Mouse (Mus musculus) cerebellum, adult 2 months (tissue): ENCODE measurements around the gene Mettl25. TPM values are rescaled to one million over a fixed set of nuclear protein-coding genes. Genes with fewer than 3 reads are reported as not detected.

Source experiments
- DNase-seq, 2 experiments: peaks; one replicate each; pipeline ENCODE4 v3.0.0; 2021
- H3K27ac ChIP-seq: fragments of 200-500 bp; 2 replicates; pipeline ENCODE4 v1.5.1; 2012; ENCODE audit warnings: low read length, control low read depth, inconsistent platforms; ENCODE audit not compliant: insufficient read depth
- H3K27me3 ChIP-seq: fragments of 200-500 bp; 2 replicates; pipeline ENCODE4 v1.6.1; 2012; ENCODE audit warnings: inconsistent platforms, mild to moderate bottlenecking, low read length, moderate library complexity; ENCODE audit not compliant: control insufficient read depth, insufficient read depth
- H3K4me1 ChIP-seq: fragments of 200-500 bp; 2 replicates; pipeline ENCODE4 v1.6.1; 2011; ENCODE audit warnings: low read length; ENCODE audit not compliant: control insufficient read depth, insufficient read depth
- H3K4me3 ChIP-seq: fragments of 200-500 bp; replicated peaks from 2 replicates; pipeline ENCODE3; 2011; ENCODE audit warnings: mild to moderate bottlenecking, low read depth, low read length, control low read depth; ENCODE audit not compliant: insufficient read depth
- CTCF ChIP-seq: fragments of 200-500 bp; IDR thresholded peaks from 2 replicates; pipeline ENCODE4 v1.5.1; 2011; ENCODE audit warnings: low read depth, mild to moderate bottlenecking, control low read depth, low read length, moderate library complexity, borderline replicate concordance; ENCODE audit not compliant: insufficient read depth
- POLR2A ChIP-seq: fragments of 200-500 bp; IDR thresholded peaks from 2 replicates; pipeline ENCODE4 v1.6.1; 2011; ENCODE audit warnings: low read length, control low read depth, borderline replicate concordance; ENCODE audit not compliant: insufficient read depth
- WGBS: fragments of 180-500 bp; shearing (Covaris S2); methylation state at CpG from one replicate; pipeline ENCODE4 v1.1.7; 2018; 5-methylcytosine and 5-hydroxymethylcytosine counted together
- polyA plus RNA-seq: library from polyadenylated mRNA; depleted of rRNA; stranded (reverse); fragments of >200 nt; gene quantifications from 2 replicates; pipeline ENCODE4 v1.2.3, GENCODE M21; 2012; rRNA removed

Gene Mettl25
- polyA plus RNA-seq = 12.3 and 12.8 TPM in 2 replicates

DNA sequence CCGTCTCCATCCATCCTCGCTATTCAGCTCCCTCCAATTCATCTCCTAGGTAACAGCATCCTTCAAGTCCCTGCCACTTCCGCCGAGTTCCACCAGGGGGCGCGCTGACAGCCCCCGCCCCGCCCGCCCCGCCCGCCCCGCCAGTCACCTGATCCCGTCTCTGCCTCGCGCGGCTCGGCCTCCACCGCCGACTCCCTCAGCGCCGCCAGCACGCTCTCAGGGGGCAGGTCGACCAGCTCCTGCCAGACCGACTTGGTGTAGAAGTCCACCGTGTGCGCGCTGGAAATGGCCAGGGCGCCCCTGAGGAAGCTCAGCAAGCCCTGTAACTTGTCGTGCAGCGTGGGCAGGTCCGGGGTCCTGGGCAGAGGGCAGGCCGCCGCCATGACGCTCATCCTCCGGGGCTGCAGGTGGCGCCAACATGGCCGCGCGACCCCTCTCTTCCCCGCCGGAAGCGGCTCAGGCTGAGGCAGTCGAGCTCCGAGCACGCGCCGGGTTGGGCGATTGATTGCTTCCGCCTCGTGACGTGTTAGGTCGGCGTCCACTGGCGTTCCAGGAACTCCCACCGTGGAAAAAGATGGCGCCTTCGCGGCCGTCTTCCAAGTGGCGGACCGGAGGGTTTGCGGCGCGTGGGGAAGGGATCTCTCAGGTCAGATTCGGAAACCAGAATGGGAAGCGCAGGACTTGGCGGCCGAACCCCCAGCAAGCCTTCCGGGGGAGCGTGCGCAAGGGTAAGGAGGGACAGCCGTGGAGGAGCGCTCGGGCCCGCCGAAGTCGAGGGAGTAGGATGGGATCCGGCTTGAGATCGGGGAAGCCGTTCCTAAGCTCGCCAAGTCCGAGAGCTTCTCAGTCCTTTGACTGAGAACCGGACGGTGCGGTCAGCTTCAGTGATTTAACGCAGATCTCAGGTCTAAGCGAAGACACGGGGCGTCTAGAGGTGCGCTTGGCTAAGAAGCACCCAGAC is at the start of gene Mettl25, which contains the start of gene Ccdc59:
Gene Mettl25 (minus strand): TSS at position 453 of the 961 bp plus-strand sequence.
Gene Ccdc59 (plus strand): TSS at position 140 of the 961 bp plus-strand sequence.
- DNase-seq = peak; percentile 97 to 99
- no peaks in the 10 kb centered on the region for H3K27me3 ChIP-seq
- peaks cover 2% of the 10 kb centered on the region; the same call in 1 of the 2 replicates for H3K4me1 ChIP-seq
- WGBS = under 1% methylated on average over 90 of the region's 90 CpGs
- TF ChIP-seq POLR2A (peak; percentile 81), CTCF (peak; percentile 59)
- peak within 1 kb of the TSS; percentile 98 for H3K27ac ChIP-seq
- H3K4me3 ChIP-seq = peak within 1 kb of the TSS; percentile 80

DNA sequence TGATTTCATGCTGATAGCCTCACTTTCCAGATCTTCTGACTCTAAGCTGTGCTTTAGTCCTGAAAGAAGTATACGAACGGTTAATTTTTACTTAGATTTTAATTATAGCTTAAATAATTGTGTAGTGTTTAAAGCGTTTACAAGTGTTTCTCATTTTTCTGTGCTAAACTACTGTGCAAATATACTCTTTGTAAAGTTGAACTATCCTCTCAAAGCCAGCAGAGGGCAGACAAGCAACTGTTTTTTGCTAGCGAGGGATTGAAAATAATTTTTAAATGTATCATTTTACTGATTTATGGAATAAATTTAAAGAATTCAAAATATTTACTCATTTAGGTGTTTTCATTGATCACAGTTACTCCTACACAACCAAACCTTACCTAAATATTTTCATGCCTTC is 26.1 kb upstream of the Mettl25 start:
- TF ChIP-seq CTCF = no peak
- no peak for TF ChIP-seq POLR2A
- Histone ChIP-seq H3K4me3 (no peak overlapping the region), H3K27ac (no peak overlapping the region), H3K27me3 (no peaks in the 10 kb centered on the region), H3K4me1 (no peaks in the 10 kb centered on the region)
- no peak for DNase-seq
- WGBS = 26% methylated on average over 4 of the region's 4 CpGs

GRCm38 (mm10) chr10:105851136-105851535 is 10.0 kb upstream of the Mettl25 start:
- peak; percentile 27 to 65 for DNase-seq
- Histone ChIP-seq H3K27me3 (no peaks in the 10 kb centered on the region), H3K4me3 (no peak overlapping the region), H3K4me1 (no peaks in the 10 kb centered on the region; the same call in 1 of the 2 replicates), H3K27ac (no peak overlapping the region)
- 11% methylated on average over 4 of the region's 4 CpGs for WGBS
- TF ChIP-seq CTCF (no peak), POLR2A (no peak)

GRCm38 (mm10) chr10:105850286-105850685 is 9.1 kb upstream of the Mettl25 start:
- Histone ChIP-seq H3K4me1 (no peaks in the 10 kb centered on the region; the same call in 1 of the 2 replicates), H3K27me3 (no peaks in the 10 kb centered on the region), H3K27ac (no peak overlapping the region), H3K4me3 (no peak overlapping the region)
- TF ChIP-seq CTCF (0 out of 2 replicates have a peak, but pooled peaks have one; percentile 22), POLR2A (no peak)
- WGBS = 28% methylated on average over 5 of the region's 5 CpGs
- peak; percentile 48 to 75 for DNase-seq

DNA sequence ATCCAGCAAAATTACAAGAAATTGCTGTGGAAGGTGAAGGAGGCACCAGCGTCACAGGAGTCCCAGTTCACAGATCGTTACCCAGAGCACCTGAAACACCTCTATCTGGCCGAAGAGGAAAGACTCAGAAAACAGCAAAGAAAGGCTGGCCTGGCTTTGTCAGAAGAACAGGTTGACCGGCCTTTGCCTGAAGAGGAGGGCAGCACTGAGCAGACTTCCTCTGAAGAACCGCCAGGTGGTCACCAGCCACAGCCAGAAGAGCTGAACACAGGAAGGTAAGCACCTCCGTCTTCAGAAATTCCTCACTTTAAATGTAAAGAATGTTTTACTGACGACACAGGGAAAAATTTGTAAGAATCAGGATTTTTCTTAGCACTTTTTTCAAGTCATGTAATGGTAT is 1.4 kb upstream of the Mettl25 start:
- no peak for DNase-seq
- 62% methylated on average over 7 of the region's 7 CpGs for WGBS
- Histone ChIP-seq H3K4me3 (peak overlapping the region; percentile 9), H3K27me3 (no peaks in the 10 kb centered on the region), H3K4me1 (peaks cover 2% of the 10 kb centered on the region; the same call in 1 of the 2 replicates), H3K27ac (no peak overlapping the region)
- TF ChIP-seq CTCF (peak; percentile 13; the same call in 1 of the 2 replicates), POLR2A (no peak)

- 65% methylated on average over 10 of the region's 10 CpGs for WGBS
- H3K4me1 ChIP-seq = no peaks in the 10 kb centered on the region
- TF ChIP-seq POLR2A (no peak), CTCF (peak; percentile 18; the same call in 1 of the 2 replicates)
- DNase-seq = no peak
- no peak overlapping the region for H3K27ac ChIP-seq
- no peaks in the 10 kb centered on the region for H3K27me3 ChIP-seq
- H3K4me3 ChIP-seq = no peak overlapping the region
These were observed 6.5 kb downstream of the Mettl25 start for GRCm38 (mm10) chr10:105834627-105835228.

- H3K4me3 ChIP-seq = no peak overlapping the region
- H3K27ac ChIP-seq = no peak overlapping the region
- DNase-seq = no peak
- no peaks in the 10 kb centered on the region for H3K4me1 ChIP-seq
- TF ChIP-seq POLR2A (no peak), CTCF (no peak)
- WGBS = 82% methylated on average over 7 of the region's 7 CpGs
- H3K27me3 ChIP-seq = no peaks in the 10 kb centered on the region
These were observed 34.7 kb downstream of the Mettl25 start for GRCm38 (mm10) chr10:105806259-105807010.
